Mouse (Mus musculus): Measurements from ENCODE around the gene Slc1a3.
A peak's percentile ranks its signal among the peaks of the same experiment; 100 is the strongest.

- TF ChIP-seq EP300 (IDR thresholded peaks at IDR 0.05; ENCODE audit: low read depth) = no peak
- peak; percentile 14; the same call in 1 of the 2 replicates for TF ChIP-seq CTCF (IDR thresholded peaks at IDR 0.05; ENCODE audit: low read depth)
Measured at GRCm38 (mm10) chr15:8595226-8595625, 115.3 kb downstream of the Slc1a3 start.

All from liver, embryonic 14.5 days (tissue).